Mouse (Mus musculus): ENCODE results near the gene Kmo. TPM values are rescaled to one million over a fixed set of nuclear protein-coding genes. Genes with fewer than 3 reads are reported as not detected.

Gene Kmo
- 0.13 and 0.19 TPM in 2 replicates for polyA plus RNA-seq (2015; fragmentation: Nextera tagmentation; extraction: Ambion mirVana)

DNA sequence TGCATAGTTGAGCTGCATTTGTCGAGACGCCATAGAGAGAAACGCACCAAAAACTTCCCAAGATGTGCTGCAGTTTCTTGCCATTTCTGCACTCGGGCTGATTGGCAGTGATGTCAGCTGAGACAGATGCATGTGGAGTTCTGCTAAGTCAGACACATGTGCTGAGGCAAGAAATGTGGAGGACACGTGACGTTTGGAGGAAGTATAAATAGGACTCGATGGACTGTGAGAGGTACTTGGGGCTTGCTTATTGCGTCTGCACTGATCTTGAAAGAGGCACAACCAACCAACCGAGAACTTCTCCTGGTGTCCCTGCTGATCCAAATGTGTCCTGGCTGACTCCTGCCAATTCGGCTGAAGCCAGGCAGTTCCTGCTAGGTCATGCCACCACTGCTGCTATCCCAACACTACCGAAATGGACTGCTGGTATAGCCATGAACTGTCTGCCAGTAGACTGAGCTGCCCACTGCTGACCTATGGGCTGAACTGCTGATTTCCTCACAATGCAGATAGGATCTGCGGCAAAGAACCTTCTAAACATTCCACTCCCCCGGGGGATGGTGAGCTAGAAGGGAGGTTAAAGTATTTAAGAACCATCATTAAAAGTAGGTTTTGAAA, at the start of gene Kmo:
Gene Kmo, plus strand, starts transcription at position 568 of the 618 bp plus-strand sequence.

DNA sequence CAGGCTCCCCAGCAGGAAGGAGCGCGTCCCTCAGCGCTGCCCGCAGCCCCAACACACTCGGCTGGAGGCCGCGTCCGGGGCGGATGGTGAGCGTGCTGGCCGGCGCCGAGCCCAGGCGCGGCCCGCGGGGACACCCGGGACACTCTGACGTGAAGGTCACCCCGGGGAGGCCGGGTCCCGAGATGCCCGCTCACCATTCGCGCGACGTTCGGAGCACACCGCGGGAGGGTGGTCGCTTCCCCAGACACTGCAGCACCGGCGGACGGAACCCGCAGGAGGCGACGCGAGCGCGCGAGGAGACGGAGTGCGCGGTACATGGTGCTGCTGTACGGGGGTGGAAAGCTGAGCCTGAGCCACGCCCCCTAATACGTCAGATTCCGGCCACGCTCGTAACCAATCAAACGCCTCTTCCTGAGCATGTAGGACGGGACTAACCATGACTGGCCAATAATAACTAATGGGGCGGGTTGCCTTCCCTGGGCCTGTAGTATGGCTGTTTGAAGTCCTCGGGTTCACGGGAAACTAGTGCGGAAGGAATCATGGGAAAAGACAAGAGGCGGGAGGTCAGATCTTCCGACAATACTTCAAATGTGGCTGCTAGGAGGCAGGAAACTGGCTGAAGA, 5.2 kb downstream of the Kmo start, which contains the start of gene Fh1:
Gene Fh1, minus strand, starts transcription at position 379 of the 623 bp plus-strand sequence.

DNA sequence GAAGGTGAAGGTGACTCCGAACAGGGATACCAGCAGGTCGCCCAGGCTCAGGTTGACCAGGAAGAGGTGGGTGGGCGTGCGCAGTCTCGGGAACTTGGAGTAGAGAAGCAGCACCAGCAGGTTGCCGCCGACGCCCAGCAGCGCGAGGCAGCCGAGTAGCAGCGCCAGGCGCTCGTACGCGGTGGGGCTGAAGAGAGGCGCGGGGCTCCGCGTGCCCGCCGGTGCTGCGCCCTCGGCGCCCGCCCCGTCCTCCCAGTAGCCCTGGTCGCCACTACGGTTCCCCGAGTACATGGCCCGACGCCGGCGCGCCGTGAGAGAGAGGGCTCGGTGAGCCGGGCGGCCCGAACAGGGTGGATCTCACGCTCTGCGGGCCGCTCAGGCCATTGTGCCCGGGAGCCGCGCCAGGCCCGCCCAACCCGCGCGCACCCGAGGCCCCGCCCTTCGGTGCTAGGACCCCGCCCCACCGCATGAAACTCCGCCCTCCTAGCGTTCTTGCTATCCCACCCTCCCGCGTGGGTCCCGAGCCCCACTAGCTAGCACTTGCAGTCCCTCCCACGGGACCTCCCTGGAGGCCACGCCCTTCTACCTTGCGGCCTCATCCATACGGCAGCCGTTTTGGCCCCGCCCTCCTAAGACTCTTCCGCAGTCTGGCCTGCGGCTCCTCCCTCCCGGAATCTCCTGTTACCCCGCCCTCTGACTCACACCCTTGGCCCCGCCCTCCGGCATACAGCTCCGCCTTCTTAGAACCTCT, 72.2 kb downstream of the Kmo start, which contains the start of the genes Opn3 and Chml:
Gene Opn3, minus strand, starts transcription at position 531 of the 751 bp plus-strand sequence.
Gene Chml, minus strand, starts transcription at position 656 of the 751 bp plus-strand sequence.

DNA sequence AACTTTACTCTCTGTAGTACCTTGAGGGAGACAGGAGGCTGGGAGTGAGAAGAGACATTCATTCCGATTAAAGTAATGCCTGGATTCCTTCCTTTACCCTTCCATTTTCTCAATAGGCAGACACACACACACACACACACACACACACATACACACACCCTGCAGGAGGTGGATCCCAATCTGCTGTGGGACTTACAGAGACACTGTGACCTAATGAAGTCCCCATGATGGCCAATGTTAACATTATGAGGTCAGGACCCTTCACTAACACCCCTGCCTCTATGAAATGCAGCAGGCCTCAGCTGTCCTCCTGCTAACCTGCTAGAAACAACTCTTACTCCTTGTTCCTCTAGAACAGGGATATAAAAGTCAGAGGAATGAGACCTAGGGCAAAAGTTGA, 78.1 kb downstream of the Kmo start, which contains the start of gene Wdr64:
Gene Wdr64, plus strand, starts transcription at position 301 of the 400 bp plus-strand sequence.

Other genes starting within 250 kb of the Kmo start
- gene Rgs7, start 127.9 kb upstream of the Kmo start, polyA plus RNA-seq (2015; fragmentation: Nextera tagmentation; extraction: Ambion mirVana) = 52.1 and 53.0 TPM in 2 replicates
- 133 and 142 TPM in 2 replicates for gene Fh1, start 5.3 kb downstream of the Kmo start, polyA plus RNA-seq (2015; fragmentation: Nextera tagmentation; extraction: Ambion mirVana)
- 10.3 and 11.2 TPM in 2 replicates for gene Opn3, start 72.4 kb downstream of the Kmo start, polyA plus RNA-seq (2015; fragmentation: Nextera tagmentation; extraction: Ambion mirVana)
- gene Chml, start 72.5 kb downstream of the Kmo start, polyA plus RNA-seq (2015; fragmentation: Nextera tagmentation; extraction: Ambion mirVana) = 2.5 and 2.8 TPM in 2 replicates
- gene Wdr64, start 78.2 kb downstream of the Kmo start, polyA plus RNA-seq (2015; fragmentation: Nextera tagmentation; extraction: Ambion mirVana) = not detected in 2 replicates